Mouse (Mus musculus): ENCODE measurements around the gene Taf9. TPM values are rescaled to one million over a fixed set of nuclear protein-coding genes. Genes with fewer than 3 reads are reported as not detected.

Taf9 gene
- polyA plus RNA-seq, 1 experiment from 2014 or later, result 20.8 TPM

GRCm38 (mm10) chr13:100634106-100634691, 17.2 kb upstream of the Taf9 start:
- 98% methylated on average over 3 of the region's 3 CpGs for WGBS
- Histone ChIP-seq H3K36me3 (peaks cover 94% of the 10 kb centered on the region), H3K4me3 (no peak overlapping the region), H3K4me1 (replicated peaks) (no peaks in the 10 kb centered on the region), H3K9me3 (no peaks in the 10 kb centered on the region), H3K27ac (no peak overlapping the region), H3K27me3 (ENCODE audit: insufficient read depth, poor library complexity, severe bottlenecking) (no peaks in the 10 kb centered on the region)
- no peak for DNase-seq (ENCODE audit: low spot score)

DNA sequence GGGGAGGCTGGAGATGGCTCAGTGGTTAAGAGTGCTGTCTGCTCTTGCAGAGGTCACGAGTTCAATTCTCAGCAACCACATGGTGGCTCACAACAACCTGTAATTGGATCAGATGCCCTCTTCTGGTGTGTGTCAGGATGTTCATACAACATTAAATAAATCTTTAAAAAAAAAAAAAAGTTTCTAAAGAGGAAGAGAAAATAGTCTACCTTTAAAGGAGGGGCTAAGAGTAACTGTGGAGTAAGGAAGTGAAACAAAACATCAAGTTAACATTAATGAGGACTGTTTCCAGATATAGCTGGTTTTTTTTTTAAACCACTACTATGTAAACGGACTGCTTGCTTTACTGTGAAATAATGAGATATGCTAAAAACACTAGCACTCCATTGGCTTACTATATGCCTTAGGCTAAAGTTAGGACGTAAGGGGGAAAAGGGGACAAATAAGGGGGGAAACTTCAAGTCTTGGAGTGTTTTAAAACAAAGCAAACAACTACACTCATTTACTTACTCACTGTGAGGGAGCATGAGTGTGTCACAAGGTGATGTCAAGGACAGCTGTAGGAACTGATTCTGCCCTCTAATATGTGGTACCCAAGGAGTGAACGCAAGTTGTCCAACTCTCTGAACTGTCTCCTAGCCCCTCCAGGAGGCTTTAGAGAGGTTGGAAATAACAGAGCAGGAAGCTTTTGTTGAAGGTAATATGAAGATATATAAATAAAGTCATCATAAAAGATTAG, 8.7 kb upstream of the Taf9 start:
- no peaks in the 10 kb centered on the region for H3K9me3 ChIP-seq
- peaks cover 95% of the 10 kb centered on the region for H3K36me3 ChIP-seq
- no peak overlapping the region for H3K27ac ChIP-seq
- no peaks in the 10 kb centered on the region for H3K4me1 ChIP-seq (replicated peaks)
- DNase-seq (ENCODE audit: low spot score), result no peak
- H3K4me3 ChIP-seq, result no peak overlapping the region
- H3K27me3 ChIP-seq (ENCODE audit: insufficient read depth, poor library complexity, severe bottlenecking), result no peaks in the 10 kb centered on the region
- 93% methylated on average over 4 of the region's 4 CpGs for WGBS

DNA sequence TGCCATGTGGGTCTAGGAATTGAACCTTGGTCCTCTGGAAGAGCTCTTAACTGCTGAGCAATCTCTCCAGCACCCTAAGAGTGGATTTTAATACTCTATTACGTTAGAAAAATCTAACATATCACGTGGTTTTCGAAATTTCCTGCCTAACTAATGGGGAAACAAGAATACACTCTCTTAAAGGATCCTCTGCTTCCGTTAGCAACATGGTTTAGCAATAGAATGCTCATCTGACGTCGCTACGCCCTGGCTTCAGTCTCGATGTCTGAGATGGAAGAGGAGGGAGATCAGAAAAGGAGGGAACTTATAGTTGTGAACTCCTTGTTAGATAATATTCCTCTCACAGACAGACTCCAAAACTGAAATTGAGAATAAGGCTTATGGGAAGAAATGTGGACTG, 3.2 kb upstream of the Taf9 start:
- no peak for DNase-seq (ENCODE audit: low spot score)
- no peaks in the 10 kb centered on the region for H3K27me3 ChIP-seq (ENCODE audit: insufficient read depth, poor library complexity, severe bottlenecking)
- H3K36me3 ChIP-seq, result peaks cover 49% of the 10 kb centered on the region
- H3K9me3 ChIP-seq, result no peaks in the 10 kb centered on the region
- H3K27ac ChIP-seq, result no peak overlapping the region
- WGBS, result 94% methylated on average over 8 of the region's 8 CpGs
- no peak overlapping the region for H3K4me3 ChIP-seq
- peaks cover 9% of the 10 kb centered on the region for H3K4me1 ChIP-seq (replicated peaks)

DNA sequence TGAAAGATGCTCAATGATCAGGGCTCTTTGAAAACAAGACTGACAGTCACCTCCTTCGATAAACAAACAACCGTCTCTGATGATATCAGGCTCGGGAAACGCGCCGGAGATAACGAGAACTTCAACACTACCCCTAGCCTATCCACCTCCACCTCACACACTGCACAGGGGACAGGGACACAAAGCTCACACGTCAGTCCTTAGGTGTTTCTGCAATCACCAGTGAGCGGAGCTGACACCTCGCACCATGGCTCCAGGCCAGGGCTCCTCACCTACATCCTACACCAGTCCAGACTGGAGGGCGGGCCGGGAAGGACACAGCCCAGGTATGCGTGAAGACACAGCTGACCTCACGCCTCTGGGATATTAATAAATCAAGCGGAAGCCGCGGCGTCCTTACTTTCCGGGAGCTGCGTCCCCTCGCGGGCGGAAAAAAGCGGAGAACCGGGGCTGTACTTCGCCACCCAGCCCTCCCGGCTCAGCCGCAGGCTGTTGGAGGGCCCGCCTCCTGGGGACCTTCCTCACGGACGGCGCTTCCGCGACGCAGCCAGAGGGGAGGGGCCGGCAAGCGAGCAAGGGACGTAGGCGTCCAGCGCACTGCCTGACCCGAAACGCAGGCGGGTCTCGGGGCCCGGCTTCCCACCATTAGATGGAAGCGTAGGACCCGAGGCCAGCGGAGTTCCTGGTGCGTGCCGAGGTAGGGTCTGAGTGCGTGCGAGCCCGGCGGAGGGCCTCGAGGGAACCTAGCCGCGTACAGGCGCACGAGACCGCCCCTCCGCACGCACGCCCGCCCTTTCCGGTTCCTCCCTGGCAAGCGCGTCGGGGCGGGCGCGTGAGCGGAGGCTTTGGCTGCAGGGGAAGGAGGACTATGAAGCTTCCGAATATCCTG, 585 bp upstream of the Taf9 start, which contains the start of the genes Ak6 and Rad17:
TSS of gene Ak6 (plus strand) at position 430 of the 889 bp plus-strand sequence.
TSS of gene Rad17 (minus strand) at position 502 of the 889 bp plus-strand sequence.
- H3K9me3 ChIP-seq, result no peaks in the 10 kb centered on the region
- H3K4me1 ChIP-seq (replicated peaks), result peaks cover 9% of the 10 kb centered on the region
- H3K27ac ChIP-seq, result peak within 1 kb of the TSS; percentile 100
- under 1% methylated on average over 73 of the region's 73 CpGs for WGBS
- peaks cover 40% of the 10 kb centered on the region for H3K36me3 ChIP-seq
- peak within 1 kb of the TSS; percentile 94 for H3K4me3 ChIP-seq
- DNase-seq (ENCODE audit: low spot score), result peak; percentile 93
- no peaks in the 10 kb centered on the region for H3K27me3 ChIP-seq (ENCODE audit: insufficient read depth, poor library complexity, severe bottlenecking)

DNA sequence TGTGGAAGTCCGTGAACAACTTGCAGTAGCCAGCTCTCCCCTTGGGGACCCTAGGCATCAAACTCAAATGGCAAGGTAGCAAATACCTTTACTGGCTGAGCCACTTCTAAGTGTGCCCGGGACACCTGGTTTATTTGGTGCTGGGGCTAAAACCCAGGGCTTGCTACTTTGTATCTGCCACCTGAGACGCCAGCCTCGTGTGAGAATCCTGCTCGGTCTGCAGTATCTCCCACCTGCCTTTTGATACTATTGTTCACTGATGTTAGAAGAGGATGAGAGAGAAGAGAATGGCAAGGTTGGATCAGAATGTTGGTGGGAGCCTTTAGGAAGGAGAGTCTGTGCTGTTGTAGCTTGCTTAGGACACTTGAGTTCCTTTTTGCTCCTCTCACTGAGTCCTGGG, 6.7 kb downstream of the Taf9 start:
- Histone ChIP-seq H3K27ac (no peak overlapping the region), H3K4me3 (no peak overlapping the region), H3K4me1 (replicated peaks) (no peaks in the 10 kb centered on the region), H3K27me3 (ENCODE audit: insufficient read depth, poor library complexity, severe bottlenecking) (no peaks in the 10 kb centered on the region), H3K9me3 (no peaks in the 10 kb centered on the region), H3K36me3 (peaks cover 48% of the 10 kb centered on the region)
- 94% methylated on average over 5 of the region's 5 CpGs for WGBS
- no peak for DNase-seq (ENCODE audit: low spot score)

- Histone ChIP-seq H3K4me1 (replicated peaks) (no peaks in the 10 kb centered on the region), H3K4me3 (no peak overlapping the region), H3K36me3 (peaks cover 53% of the 10 kb centered on the region), H3K27ac (no peak overlapping the region), H3K9me3 (no peaks in the 10 kb centered on the region), H3K27me3 (ENCODE audit: insufficient read depth, poor library complexity, severe bottlenecking) (no peaks in the 10 kb centered on the region)
- DNase-seq (ENCODE audit: low spot score), result peak; percentile 52
- 50% methylated on average over 4 of the region's 4 CpGs for WGBS
Measured at GRCm38 (mm10) chr13:100659864-100660456, 8.6 kb downstream of the Taf9 start.

DNA sequence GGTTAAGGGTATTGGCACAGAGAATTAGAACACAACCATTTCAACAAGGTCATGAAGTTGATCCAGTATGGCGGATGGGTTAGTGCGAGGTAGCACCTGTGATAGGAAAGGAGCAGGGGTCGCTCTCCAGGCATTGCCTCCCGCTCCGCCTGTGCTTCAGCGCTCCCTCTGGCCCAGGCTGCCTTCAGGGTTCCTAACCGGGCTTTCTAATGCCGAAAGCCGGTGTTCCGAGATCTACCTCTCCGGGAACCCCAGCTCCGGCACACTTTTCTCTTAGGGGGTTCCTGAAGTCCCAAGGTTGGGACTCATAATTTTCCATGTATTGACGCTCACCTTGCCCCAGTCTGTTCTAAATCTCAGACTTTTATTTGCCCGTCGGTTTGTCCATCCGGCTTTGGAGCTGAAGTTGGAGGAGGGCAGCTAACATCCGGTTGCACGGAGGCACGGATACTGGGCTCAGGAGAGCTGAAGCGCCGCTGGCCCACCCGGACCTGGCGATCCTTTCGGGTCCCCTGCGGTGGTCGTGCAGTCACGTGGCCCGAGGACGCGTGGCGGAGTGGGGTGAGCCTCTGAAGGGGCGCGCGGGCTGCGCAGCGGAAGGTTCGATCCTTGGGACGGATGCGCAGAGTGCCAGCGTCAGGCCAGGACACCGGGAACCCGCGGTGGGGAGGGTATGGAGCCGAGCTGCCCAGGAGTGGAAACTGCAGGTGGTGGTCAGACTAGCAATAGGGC, 18.1 kb downstream of the Taf9 start, which contains the start of gene Ccdc125:
TSS of gene Ccdc125 (plus strand) at position 427 of the 732 bp plus-strand sequence.
- DNase-seq (ENCODE audit: low spot score), result peak; percentile 66
- Histone ChIP-seq H3K4me3 (peak within 1 kb of the TSS; percentile 74), H3K36me3 (peaks cover 26% of the 10 kb centered on the region), H3K27ac (peak within 1 kb of the TSS; percentile 88), H3K4me1 (replicated peaks) (no peaks in the 10 kb centered on the region; the same call in 1 of the 2 replicates), H3K9me3 (no peaks in the 10 kb centered on the region; the same call in 1 of the 2 replicates), H3K27me3 (ENCODE audit: insufficient read depth, poor library complexity, severe bottlenecking) (0 out of 2 replicates have a peak, but pooled peaks cover 3% of the 10 kb centered on the region)
- WGBS, result under 1% methylated on average over 44 of the region's 44 CpGs

- H3K36me3 ChIP-seq, result peaks cover 20% of the 10 kb centered on the region
- no peaks in the 10 kb centered on the region; the same call in 1 of the 2 replicates for H3K4me1 ChIP-seq (replicated peaks)
- WGBS, result 67% methylated on average over 9 of the region's 9 CpGs
- peak overlapping the region; percentile 74 for H3K4me3 ChIP-seq
- 0 out of 2 replicates have a peak, but pooled peaks cover 3% of the 10 kb centered on the region for H3K27me3 ChIP-seq (ENCODE audit: insufficient read depth, poor library complexity, severe bottlenecking)
- no peak for DNase-seq (ENCODE audit: low spot score)
- H3K9me3 ChIP-seq, result no peaks in the 10 kb centered on the region; the same call in 1 of the 2 replicates
- H3K27ac ChIP-seq, result no peak overlapping the region
Measured at GRCm38 (mm10) chr13:100670181-100670741, 18.9 kb downstream of the Taf9 start.

DNA sequence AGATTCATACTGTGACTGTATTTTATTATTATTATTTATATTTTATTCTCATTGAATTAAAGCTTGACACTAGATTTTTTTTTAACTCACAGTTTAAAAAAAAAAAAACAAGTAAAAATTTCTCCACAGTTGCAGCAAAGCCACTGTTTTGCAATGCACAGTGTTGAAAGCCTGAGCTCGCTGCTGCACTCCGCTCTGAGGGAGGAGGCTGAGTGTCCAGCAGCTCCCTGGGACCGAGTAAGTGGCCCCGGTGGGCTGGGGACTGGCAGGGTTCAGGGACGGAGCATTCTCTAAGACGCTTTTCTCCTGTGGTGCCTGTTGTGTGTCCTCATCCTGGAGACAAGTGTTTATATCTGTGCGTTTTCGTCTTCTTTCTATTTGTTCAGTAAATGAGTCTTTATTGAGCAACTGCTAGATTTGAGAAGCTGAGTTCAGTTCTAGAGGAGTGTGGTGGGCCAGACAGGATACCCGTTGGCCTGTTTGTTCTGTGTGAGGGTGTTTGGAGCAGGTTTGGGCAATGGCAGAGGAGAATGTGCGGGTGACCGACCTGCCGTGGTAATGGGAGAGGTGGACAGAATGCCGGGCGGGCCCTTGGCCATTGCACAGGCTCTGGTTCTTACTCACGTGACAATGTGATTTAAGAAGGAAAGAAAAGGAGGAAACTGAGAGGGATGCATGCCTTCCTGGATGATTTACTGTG, 24.7 kb downstream of the Taf9 start:
- Histone ChIP-seq H3K4me1 (replicated peaks) (no peaks in the 10 kb centered on the region), H3K36me3 (no peaks in the 10 kb centered on the region), H3K9me3 (no peaks in the 10 kb centered on the region; the same call in 1 of the 2 replicates), H3K27ac (no peak overlapping the region), H3K4me3 (no peak overlapping the region), H3K27me3 (ENCODE audit: insufficient read depth, poor library complexity, severe bottlenecking) (no peaks in the 10 kb centered on the region)
- 90% methylated on average over 15 of the region's 15 CpGs for WGBS
- DNase-seq (ENCODE audit: low spot score), result no peak

DNA sequence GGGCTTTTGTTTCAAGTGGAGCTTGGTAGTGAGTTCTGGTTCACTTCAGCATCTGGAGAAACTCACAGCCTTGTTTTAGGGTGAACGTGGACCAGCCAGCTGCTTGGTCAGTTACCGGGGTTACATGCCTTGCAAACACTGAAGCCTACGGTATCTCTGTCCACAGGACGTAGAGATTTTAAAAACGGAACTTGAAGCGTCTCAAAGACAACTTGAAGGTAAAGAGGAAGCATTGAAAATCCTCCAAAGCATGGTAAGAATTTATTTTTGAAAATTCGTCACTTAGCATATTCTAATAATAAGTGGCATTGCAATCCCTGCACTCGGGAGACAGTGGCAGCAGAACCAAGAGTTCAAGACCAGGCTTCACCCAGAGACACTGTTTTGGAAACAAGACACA, 30.2 kb downstream of the Taf9 start:
- H3K27ac ChIP-seq, result no peak overlapping the region
- WGBS, result 89% methylated on average over 8 of the region's 8 CpGs
- H3K27me3 ChIP-seq (ENCODE audit: insufficient read depth, poor library complexity, severe bottlenecking), result no peaks in the 10 kb centered on the region
- no peaks in the 10 kb centered on the region for H3K9me3 ChIP-seq
- H3K4me3 ChIP-seq, result no peak overlapping the region
- H3K36me3 ChIP-seq, result no peaks in the 10 kb centered on the region
- no peak for DNase-seq (ENCODE audit: low spot score)
- no peaks in the 10 kb centered on the region for H3K4me1 ChIP-seq (replicated peaks)

GRCm38 (mm10) chr13:100682837-100683236, 31.5 kb downstream of the Taf9 start:
- H3K9me3 ChIP-seq, result no peaks in the 10 kb centered on the region
- 89% methylated on average over 2 of the region's 2 CpGs for WGBS
- DNase-seq (ENCODE audit: low spot score), result no peak
- no peaks in the 10 kb centered on the region for H3K27me3 ChIP-seq (ENCODE audit: insufficient read depth, poor library complexity, severe bottlenecking)
- H3K36me3 ChIP-seq, result no peaks in the 10 kb centered on the region
- no peak overlapping the region for H3K4me3 ChIP-seq
- no peak overlapping the region for H3K27ac ChIP-seq
- H3K4me1 ChIP-seq (replicated peaks), result no peaks in the 10 kb centered on the region

Measured in hindbrain, embryonic 10.5 days (tissue).